Mouse (Mus musculus) gastrocnemius, adult 18-20 months (tissue): ENCODE results near the gene Polr3a. TPM values are rescaled to one million over a fixed set of nuclear protein-coding genes. Genes with fewer than 3 reads are reported as not detected.

Source experiments
- DNase-seq: peaks from one replicate; pipeline ENCODE4 v3.0.0; 2021; ENCODE audit warnings: low spot score
- long read RNA-seq, 2 experiments: library from polyadenylated mRNA; stranded (forward); transcript quantifications; one replicate each; pipeline ENCODE4 v2.0.0; 2021
- total RNA-seq, 2 experiments: library from RNA; stranded (reverse); gene quantifications; 2 replicates each; pipeline ENCODE4 v1.2.3; 2021

The Polr3a gene
- total RNA-seq, result 1 to 10 TPM; 6.2 to 8.2 TPM
- long read RNA-seq, experiment 1, full-length matches to known transcripts, result 3 of 3 reads
- long read RNA-seq, experiment 1, partial matches to known transcripts, result 0 of 3 reads
- long read RNA-seq, experiment 1, other reads (novel, unspliced or antisense), result 0 of 3 reads
- long read RNA-seq, experiment 2, full-length matches to known transcripts, result 3 of 5 reads
- long read RNA-seq, experiment 2, partial matches to known transcripts, result 2 of 5 reads
- long read RNA-seq, experiment 2, other reads (novel, unspliced or antisense), result 0 of 5 reads

- peak; percentile 89 for DNase-seq
Measured at GRCm38 (mm10) chr14:24486773-24487227, at the start of gene Polr3a, which contains the start of gene Rps24. Gene Polr3a, minus strand, starts transcription at chr14:24487058. Gene Rps24, plus strand, starts transcription at chr14:24487125.

- DNase-seq, result no peak
Measured at GRCm38 (mm10) chr14:24534865-24535545, 48.1 kb upstream of the Polr3a start.

- DNase-seq, result peak; percentile 9
Measured at GRCm38 (mm10) chr14:24530228-24530627, 43.4 kb upstream of the Polr3a start.

- no peak for DNase-seq
Measured at GRCm38 (mm10) chr14:24526440-24526839, 39.6 kb upstream of the Polr3a start.

GRCm38 (mm10) chr14:24525677-24526415, 39.0 kb upstream of the Polr3a start:
- DNase-seq, result no peak

GRCm38 (mm10) chr14:24525137-24525536, 38.3 kb upstream of the Polr3a start:
- no peak for DNase-seq

- DNase-seq, result no peak
Measured at GRCm38 (mm10) chr14:24521597-24521996, 34.7 kb upstream of the Polr3a start.

GRCm38 (mm10) chr14:24512527-24513161, 25.8 kb upstream of the Polr3a start:
- DNase-seq, result no peak

GRCm38 (mm10) chr14:24510679-24511078, 23.8 kb upstream of the Polr3a start:
- peak; percentile 42 for DNase-seq

GRCm38 (mm10) chr14:24510218-24510617, 23.4 kb upstream of the Polr3a start:
- DNase-seq, result no peak

- no peak for DNase-seq
Measured at GRCm38 (mm10) chr14:24509557-24509956, 22.7 kb upstream of the Polr3a start.

- DNase-seq, result no peak
Measured at GRCm38 (mm10) chr14:24508070-24508773, 21.4 kb upstream of the Polr3a start.

- DNase-seq, result no peak
Measured at GRCm38 (mm10) chr14:24507452-24508069, 20.7 kb upstream of the Polr3a start.

- no peak for DNase-seq
Measured at GRCm38 (mm10) chr14:24501256-24501655, 14.4 kb upstream of the Polr3a start.

GRCm38 (mm10) chr14:24500845-24501186, 14.0 kb upstream of the Polr3a start:
- DNase-seq, result no peak

GRCm38 (mm10) chr14:24500091-24500844, 13.4 kb upstream of the Polr3a start:
- peak; percentile 86 for DNase-seq

GRCm38 (mm10) chr14:24499478-24499877, 12.6 kb upstream of the Polr3a start:
- no peak for DNase-seq

GRCm38 (mm10) chr14:24498561-24499255, 11.8 kb upstream of the Polr3a start:
- no peak for DNase-seq

- no peak for DNase-seq
Measured at GRCm38 (mm10) chr14:24497443-24497842, 10.6 kb upstream of the Polr3a start.
